Mouse (Mus musculus) retina, embryonic 14.5 days (tissue): ENCODE results near the gene Il9r.

Experiments
- DNase-seq: peaks from one replicate; pipeline ENCODE4 v3.0.0-alpha.2; 2015; ENCODE audit warnings: low spot score

The Il9r gene

GRCm38 (mm10) chr11:32198256-32198955 is 1.7 kb downstream of the Il9r start:
- DNase-seq = no peak

DNA sequence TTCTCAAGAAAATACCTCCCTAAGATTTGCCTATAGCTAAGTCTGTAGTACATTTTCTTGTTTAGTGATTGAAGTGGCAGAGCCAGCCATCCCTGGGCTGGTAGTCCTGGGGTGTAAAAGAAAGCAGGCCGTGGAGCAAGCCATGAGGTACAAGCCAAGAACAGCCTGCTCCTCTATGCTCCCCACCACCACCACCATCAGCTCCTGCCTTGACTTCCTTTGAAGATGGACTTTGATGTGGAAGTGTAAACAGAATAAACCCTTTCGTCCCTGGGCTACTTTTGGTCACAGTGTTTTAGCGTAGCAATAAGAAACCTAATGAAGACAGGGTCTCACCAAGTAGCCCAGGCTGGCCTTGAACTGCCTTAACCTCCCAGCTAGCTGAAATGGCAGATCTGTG is 2.3 kb downstream of the Il9r start:
- DNase-seq = no peak

- DNase-seq = no peak
Measured at GRCm38 (mm10) chr11:32196727-32197126, 3.4 kb downstream of the Il9r start.

GRCm38 (mm10) chr11:32195867-32196540 is 4.1 kb downstream of the Il9r start:
- no peak for DNase-seq

- no peak for DNase-seq
Measured at GRCm38 (mm10) chr11:32194626-32195025, 5.5 kb downstream of the Il9r start.

DNA sequence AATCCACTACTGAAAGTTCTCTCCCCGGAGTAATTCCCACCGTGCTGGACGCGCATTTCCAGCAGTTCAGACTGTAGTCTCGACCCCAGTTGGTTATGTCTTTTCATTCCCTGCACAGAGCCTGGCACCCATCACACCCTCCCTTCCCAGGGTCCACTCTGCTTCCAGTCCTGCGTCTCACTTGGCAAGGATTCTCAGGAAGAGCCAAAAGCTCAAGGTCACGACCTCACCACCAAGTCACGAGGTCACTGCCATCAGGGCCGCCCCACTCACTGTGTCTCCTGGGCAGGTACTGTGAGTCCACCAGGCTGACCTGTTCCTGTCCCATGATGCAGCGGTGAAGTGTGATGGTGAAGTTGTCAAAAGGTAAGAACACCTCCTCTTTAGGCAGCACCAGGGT is 6.0 kb downstream of the Il9r start:
- DNase-seq = no peak

DNA sequence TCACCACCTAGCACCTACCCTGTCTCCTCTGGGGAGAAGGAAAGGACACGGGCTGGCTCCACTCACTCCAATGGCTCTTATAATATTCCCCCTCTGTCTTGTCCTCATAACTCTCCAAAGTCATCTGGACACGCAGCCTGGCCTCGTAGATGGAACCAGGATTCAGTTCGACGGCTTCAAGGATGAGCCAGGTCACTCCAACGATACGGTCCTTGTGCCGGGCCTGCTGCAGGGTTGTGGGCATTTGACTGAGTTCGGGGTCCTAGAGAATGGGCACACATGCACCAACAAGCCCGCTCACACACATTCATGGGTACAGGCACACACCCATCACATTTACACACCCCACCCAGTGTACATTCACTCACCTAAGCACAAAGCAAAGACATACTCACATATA is 6.9 kb downstream of the Il9r start:
- DNase-seq = no peak

DNA sequence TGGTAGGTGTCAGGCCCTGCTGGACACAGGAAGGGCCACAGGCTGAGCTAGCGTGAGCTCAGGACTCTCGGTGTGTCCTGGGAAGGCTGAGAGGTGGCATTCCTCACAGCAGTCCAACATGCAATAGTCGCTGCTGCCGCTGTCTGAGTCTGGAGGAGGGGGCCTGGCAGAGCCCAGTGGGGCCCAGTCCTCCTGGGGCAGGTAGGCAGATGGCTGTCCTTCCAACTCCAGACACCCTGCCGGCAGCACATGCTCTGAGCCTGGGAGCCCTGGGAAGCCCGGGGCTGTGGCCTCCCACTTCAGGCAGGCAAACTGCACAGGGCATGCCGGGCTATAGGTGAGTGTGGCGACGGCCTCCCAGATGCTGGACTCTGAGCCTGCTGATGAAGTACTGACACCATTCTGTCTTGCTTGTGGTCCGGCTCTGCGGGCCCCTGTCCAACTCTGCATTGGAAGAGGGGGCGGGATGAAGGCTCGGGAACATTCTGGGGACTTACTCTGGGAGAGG is 9.4 kb downstream of the Il9r start:
- no peak for DNase-seq

GRCm38 (mm10) chr11:32190119-32190518 is 10.0 kb downstream of the Il9r start:
- no peak for DNase-seq

DNA sequence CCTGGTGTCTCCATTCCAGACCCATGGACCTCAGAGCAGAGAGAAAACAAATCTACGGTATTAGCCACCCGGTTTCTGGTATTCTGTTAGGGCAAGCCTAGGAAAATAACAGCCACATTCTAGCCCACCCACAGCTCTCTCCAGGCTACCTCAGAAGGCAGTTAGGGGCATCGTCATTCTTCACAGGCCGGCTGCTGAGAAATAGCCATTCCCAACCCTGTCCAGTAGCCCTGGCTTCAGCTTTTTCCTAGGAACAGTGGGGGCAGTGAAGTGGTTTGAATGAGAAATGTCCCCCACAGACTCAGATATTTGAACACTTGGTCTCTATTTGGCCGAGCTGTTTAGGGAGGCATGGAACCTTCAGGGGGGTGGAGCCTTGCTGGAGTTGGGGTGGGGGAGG is 10.6 kb downstream of the Il9r start:
- DNase-seq = no peak

DNA sequence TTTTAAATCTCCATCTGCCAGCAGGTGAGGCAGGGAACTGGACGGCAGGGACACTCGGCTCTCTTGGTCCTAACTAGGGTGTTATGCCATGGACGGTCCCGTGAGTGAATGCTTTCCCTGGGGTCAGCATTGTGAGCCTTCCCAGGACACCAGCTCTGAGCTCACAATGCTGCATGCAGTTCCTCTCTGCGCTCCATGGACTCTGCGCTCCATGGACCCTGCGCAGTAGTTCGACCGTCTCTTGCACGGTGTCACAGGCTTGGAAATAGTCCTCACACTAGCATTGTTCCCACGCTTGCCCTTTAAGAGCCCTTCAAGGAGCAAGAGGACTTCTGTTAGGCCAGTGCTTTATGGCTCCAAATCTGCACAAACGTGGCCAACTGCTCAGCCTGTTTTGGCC is 11.2 kb downstream of the Il9r start:
- no peak for DNase-seq

- no peak for DNase-seq
Measured at GRCm38 (mm10) chr11:32187256-32187655, 12.8 kb downstream of the Il9r start.

DNA sequence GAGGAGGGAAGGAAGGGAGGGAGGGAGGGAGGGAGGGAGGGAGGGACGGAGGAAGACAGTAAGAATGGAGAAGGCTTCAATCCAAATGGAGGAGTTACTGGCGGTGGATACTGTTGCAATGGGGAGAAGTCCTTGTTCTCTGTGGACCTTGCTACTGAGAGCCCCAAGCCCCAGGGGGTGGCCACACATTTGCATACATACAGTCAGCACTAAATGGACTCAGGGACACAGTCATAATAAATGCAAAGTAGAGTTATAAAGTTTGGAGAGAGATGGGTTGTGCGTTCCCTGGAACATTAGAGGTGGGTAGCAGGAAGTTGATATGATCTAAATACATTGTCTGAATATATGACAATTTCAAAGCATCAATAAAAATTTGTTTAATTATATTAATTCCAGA is 14.0 kb downstream of the Il9r start:
- DNase-seq = no peak

- no peak for DNase-seq
Measured at GRCm38 (mm10) chr11:32184469-32184868, 15.6 kb downstream of the Il9r start.

GRCm38 (mm10) chr11:32181973-32182868 is 17.9 kb downstream of the Il9r start:
- peak; percentile 88 for DNase-seq

- DNase-seq = no peak
Measured at GRCm38 (mm10) chr11:32181246-32181645, 18.8 kb downstream of the Il9r start.

GRCm38 (mm10) chr11:32178506-32178905 is 21.6 kb downstream of the Il9r start:
- no peak for DNase-seq

DNA sequence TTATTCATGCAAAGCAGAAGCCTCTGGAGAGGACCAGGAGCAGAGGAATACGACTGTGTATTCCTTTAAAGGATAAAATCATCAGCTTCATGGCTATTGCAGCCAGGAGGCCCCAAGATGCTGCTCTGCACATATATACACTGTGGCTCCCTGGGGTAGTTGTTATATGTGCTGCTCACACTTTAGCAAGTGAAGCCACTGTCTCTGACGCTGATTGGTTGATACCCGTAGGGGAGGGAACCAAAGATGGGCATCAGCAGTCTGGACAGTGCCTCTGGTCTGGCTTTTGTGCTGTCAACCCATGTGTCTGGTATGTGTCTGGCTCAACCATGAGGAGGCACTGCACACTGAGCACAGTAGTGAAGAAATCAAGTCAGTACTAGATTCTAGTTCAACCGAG is 33.4 kb downstream of the Il9r start:
- no peak for DNase-seq

DNA sequence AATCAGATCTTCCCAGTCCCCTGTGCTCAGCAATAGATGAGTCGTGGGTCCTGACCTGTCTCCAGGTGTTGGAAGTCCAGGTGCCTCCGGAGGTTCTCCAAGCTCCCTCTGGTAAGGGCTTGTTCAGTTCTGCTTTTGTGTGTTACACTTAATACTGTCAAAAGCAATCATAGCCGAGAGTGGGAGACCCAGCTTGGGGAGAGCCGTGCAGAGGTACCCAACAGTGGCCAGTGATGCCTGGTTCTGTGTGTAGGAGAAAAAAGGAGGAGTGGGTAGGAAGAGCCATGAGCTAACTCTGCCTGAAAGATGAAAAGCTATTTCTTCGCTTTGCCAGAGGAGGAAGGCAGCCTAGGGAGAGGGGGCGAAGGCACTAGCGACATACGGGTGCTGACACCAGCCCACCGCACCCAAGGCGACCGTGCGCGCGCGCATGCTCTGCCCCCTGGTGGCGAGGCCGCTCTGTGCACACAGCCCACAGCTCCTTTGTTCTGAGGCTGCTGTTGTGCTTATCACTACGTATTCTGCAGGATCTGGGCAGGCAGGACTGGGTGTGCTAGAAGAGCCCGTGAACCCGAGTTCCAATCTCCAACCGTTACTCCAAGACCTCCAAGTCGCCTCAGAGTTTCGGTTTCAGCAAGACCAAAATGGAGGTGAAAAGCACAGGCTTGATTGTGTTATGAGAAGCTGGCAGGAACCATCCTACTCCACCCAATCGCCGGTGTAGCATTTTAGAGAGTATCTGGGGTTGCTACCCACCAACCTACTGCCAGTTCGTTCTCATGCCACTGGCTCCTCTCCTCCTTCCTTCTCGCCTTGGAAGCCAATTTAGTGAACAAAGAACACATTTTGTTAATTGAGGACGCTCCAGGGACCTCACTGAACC is 37.9 kb downstream of the Il9r start:
- DNase-seq = peak; percentile 92

GRCm38 (mm10) chr11:32161500-32161899 is 38.6 kb downstream of the Il9r start:
- DNase-seq = peak; percentile 51

GRCm38 (mm10) chr11:32160341-32160740 is 39.7 kb downstream of the Il9r start:
- DNase-seq = no peak

GRCm38 (mm10) chr11:32159176-32159575 is 40.9 kb downstream of the Il9r start:
- no peak for DNase-seq
